Mouse (Mus musculus) liver, postnatal 0 days (tissue): Measurements from ENCODE around the gene Odf4. TPM values are rescaled to one million over a fixed set of nuclear protein-coding genes. Genes with fewer than 3 reads are reported as not detected.
A peak's percentile ranks its signal among the peaks of the same experiment; 100 is the strongest.

ENCODE experiments used
- ATAC-seq: fragments of 200-750 bp; cut with Nextera tagmentation; 2 replicates; pipeline ENCODE4 v1.8.0; 2017; ENCODE audit warnings: mild to moderate bottlenecking, moderate library complexity
- DNase-seq: peaks from one replicate; pipeline ENCODE4 v3.0.0-alpha.2; 2016
- H3K27ac ChIP-seq: fragments of 300-500 bp; sonication (generic); 2 replicates; pipeline ENCODE4 v1.5.1; 2014; ENCODE audit warnings: antibody characterized with exemption, moderate library complexity, mild to moderate bottlenecking, low read depth
- H3K27me3 ChIP-seq: fragments of 300-500 bp; sonication (generic); 2 replicates; pipeline ENCODE4 v1.6.1; 2014; ENCODE audit warnings: low read length, control low read depth, mixed read lengths; ENCODE audit not compliant: insufficient read depth
- H3K36me3 ChIP-seq: fragments of 300-500 bp; sonication (generic); replicated peaks from 2 replicates; pipeline ENCODE4 v1.6.1; 2014; ENCODE audit warnings: mild to moderate bottlenecking, control low read depth, low read length, moderate library complexity, mixed read lengths; ENCODE audit not compliant: insufficient read depth
- H3K4me1 ChIP-seq: fragments of 300-500 bp; sonication (generic); 2 replicates; pipeline ENCODE4 v1.6.1; 2014; ENCODE audit warnings: antibody characterized with exemption, mild to moderate bottlenecking, control low read depth; ENCODE audit not compliant: insufficient read depth
- H3K4me2 ChIP-seq: fragments of 300-500 bp; sonication (generic); 2 replicates; pipeline ENCODE4 v1.6.1; 2014; ENCODE audit warnings: low read depth, mild to moderate bottlenecking, low read length, moderate library complexity, mixed read lengths
- H3K4me3 ChIP-seq: fragments of 300-500 bp; sonication (generic); 2 replicates; pipeline ENCODE4 v1.5.1; 2014; ENCODE audit warnings: low read depth, low read length
- H3K9ac ChIP-seq: fragments of 300-500 bp; sonication (generic); replicated peaks from 2 replicates; pipeline ENCODE4 v1.6.1; 2014; ENCODE audit warnings: mild to moderate bottlenecking, moderate library complexity
- H3K9me3 ChIP-seq: fragments of 300-500 bp; sonication (generic); 2 replicates; pipeline ENCODE4 v1.6.1; 2016; ENCODE audit warnings: mild to moderate bottlenecking, control low read depth, low read length, mixed read lengths
- CTCF ChIP-seq: sonication (generic); IDR thresholded peaks from 2 replicates; pipeline ENCODE4 v1.5.1; 2016; ENCODE audit warnings: antibody characterized with exemption, low read depth
- EP300 ChIP-seq: IDR thresholded peaks from 2 replicates; pipeline ENCODE4 v1.6.1; 2016; ENCODE audit warnings: antibody characterized with exemption, low read depth, mild to moderate bottlenecking
- WGBS: fragments of 180-500 bp; shearing (Covaris S2); extraction: QIAGEN DNeasy Blood & Tissue Kit; methylation state at CpG from one replicate; pipeline ENCODE4 v1.1.7; 2014; ENCODE audit not compliant: insufficient replicate concordance; 5-methylcytosine and 5-hydroxymethylcytosine counted together
- polyA plus RNA-seq: library from polyadenylated mRNA; unstranded; fragments of >200 nt; fragmentation: Nextera tagmentation; extraction: Ambion mirVana; gene quantifications from 2 replicates; pipeline ENCODE4 v1.2.1, GENCODE M21; 2015

The Odf4 gene
- polyA plus RNA-seq, 1 experiment from 2014 or later: not detected

- no peaks in the 10 kb centered on the region for H3K36me3 ChIP-seq
- ATAC-seq: no peak
- H3K4me2 ChIP-seq: no peak overlapping the region
- DNase-seq: no peak
- H3K4me1 ChIP-seq: no peaks in the 10 kb centered on the region
- no peaks in the 10 kb centered on the region for H3K9me3 ChIP-seq
- H3K4me3 ChIP-seq: no peak overlapping the region
- no peak for TF ChIP-seq CTCF
- no peak for TF ChIP-seq EP300
- H3K9ac ChIP-seq: no peak overlapping the region
- WGBS: 74% methylated on average over 5 of the region's 5 CpGs
- no peaks in the 10 kb centered on the region for H3K27me3 ChIP-seq
- no peak overlapping the region for H3K27ac ChIP-seq
These were observed 48.1 kb downstream of the Odf4 start for GRCm38 (mm10) chr11:68878811-68879210.

DNA sequence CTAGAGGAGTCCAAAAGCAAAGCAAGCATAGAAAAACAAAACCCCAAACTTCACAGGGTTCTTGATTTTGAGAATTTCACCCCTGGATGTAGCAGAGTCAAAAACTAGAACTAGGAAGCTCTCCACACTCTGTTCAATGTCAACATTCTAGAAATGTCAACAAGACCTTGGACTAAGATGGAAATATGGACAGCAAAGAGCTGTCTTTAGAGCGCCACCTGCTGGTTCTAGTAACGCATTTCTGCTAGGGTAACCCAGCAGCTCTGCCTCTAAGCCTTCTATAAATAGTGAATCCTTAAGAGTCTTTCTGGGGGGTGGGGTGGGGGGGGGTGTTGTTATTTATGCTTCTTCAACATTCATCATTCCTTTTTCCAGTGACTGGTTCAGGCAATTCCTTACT is 52.0 kb downstream of the Odf4 start:
- ATAC-seq: peak; percentile 67; the same call in 1 of the 2 replicates
- WGBS: 0% methylated on average over 2 of the region's 2 CpGs

More for the DNA sequence above, 52.0 kb downstream of the Odf4 start:
- Histone ChIP-seq H3K27me3 (no peaks in the 10 kb centered on the region), H3K9me3 (no peaks in the 10 kb centered on the region), H3K4me3 (no peak overlapping the region), H3K9ac (no peak overlapping the region), H3K4me1 (no peaks in the 10 kb centered on the region; the same call in 1 of the 2 replicates), H3K36me3 (no peaks in the 10 kb centered on the region), H3K4me2 (no peak overlapping the region), H3K27ac (no peak overlapping the region)
- TF ChIP-seq CTCF: peak; percentile 91
- no peak for TF ChIP-seq EP300
- peak; percentile 79 for DNase-seq

Other genes starting within 250 kb of the Odf4 start
- 6.8 and 8.0 TPM in 2 replicates for gene Myh10, start 235.5 kb downstream of the Odf4 start, polyA plus RNA-seq
- 32.8 and 33.8 TPM in 2 replicates for gene Ndel1, start 55.2 kb downstream of the Odf4 start, polyA plus RNA-seq
- 0.02 and 0.07 TPM in 2 replicates for gene Rnf222, start 38.5 kb downstream of the Odf4 start, polyA plus RNA-seq
- 531 and 540 TPM in 2 replicates for gene Rpl26, start 25.5 kb downstream of the Odf4 start, polyA plus RNA-seq
- 1.8 TPM in 2 replicates for gene Arhgef15, start 30.4 kb upstream of the Odf4 start, polyA plus RNA-seq
- gene Slc25a35, start 41.0 kb upstream of the Odf4 start, polyA plus RNA-seq: 0.60 and 0.94 TPM in 2 replicates
- gene Rangrf, start 48.1 kb upstream of the Odf4 start, polyA plus RNA-seq: 9.4 and 11.2 TPM in 2 replicates
- gene Pfas, start 81.4 kb upstream of the Odf4 start, polyA plus RNA-seq: 8.9 and 10.6 TPM in 2 replicates
- gene Ctc1, start 88.8 kb upstream of the Odf4 start, polyA plus RNA-seq: 7.4 and 7.6 TPM in 2 replicates
- gene Aurkb, start 118.6 kb upstream of the Odf4 start, polyA plus RNA-seq: 41.3 and 45.9 TPM in 2 replicates
- gene Borcs6, start 132.6 kb upstream of the Odf4 start, polyA plus RNA-seq: 5.4 and 6.6 TPM in 2 replicates
- gene Tmem107, start 143.7 kb upstream of the Odf4 start, polyA plus RNA-seq: 12.5 and 13.0 TPM in 2 replicates
- 13.6 and 14.2 TPM in 2 replicates for gene Vamp2, start 161.4 kb upstream of the Odf4 start, polyA plus RNA-seq
- 3.0 and 8.2 TPM in 2 replicates for gene Per1, start 168.1 kb upstream of the Odf4 start, polyA plus RNA-seq
- gene Hes7, start 193.3 kb upstream of the Odf4 start, polyA plus RNA-seq: 0.07 and 0.15 TPM in 2 replicates
- gene 9130213A22Rik, start 195.5 kb upstream of the Odf4 start, polyA plus RNA-seq: 0.06 and 0.07 TPM in 2 replicates
- gene Aloxe3, start 198.8 kb upstream of the Odf4 start, polyA plus RNA-seq: 0.14 and 0.18 TPM in 2 replicates
- not detected in 2 replicates for gene Alox12b, start 229.9 kb upstream of the Odf4 start, polyA plus RNA-seq